Mouse (Mus musculus): ENCODE results near the gene Plekhh3.

Plekhh3 gene

GRCm38 (mm10) chr11:101170811-101171610 is at the start of gene Plekhh3:
Gene Plekhh3, minus strand, starts transcription at chr11:101171351.
- in situ Hi-C loops (cut with MboI, MseI) = no loop called here

DNA sequence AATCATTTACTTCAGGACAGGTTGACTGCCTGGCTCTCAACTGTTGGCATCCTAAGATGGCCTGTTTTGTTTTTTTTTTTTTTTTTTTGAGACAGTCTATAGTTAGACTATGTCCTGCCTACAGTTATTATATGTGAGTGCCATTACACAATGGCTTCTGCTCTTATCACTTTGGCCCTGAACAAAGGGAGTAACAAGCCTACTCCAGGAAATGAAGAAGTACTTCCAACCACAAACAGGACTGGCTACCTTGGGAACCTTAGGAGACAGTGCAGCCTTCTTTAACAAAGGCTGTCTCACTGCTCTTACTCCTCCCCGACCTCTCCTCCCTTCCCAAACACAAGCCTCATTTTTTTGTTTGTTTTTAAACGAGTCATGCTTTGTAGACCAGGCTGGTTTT is 49.7 kb upstream of the Plekhh3 start:
- in situ Hi-C loops (cut with MboI, MseI) = no loop called here

DNA sequence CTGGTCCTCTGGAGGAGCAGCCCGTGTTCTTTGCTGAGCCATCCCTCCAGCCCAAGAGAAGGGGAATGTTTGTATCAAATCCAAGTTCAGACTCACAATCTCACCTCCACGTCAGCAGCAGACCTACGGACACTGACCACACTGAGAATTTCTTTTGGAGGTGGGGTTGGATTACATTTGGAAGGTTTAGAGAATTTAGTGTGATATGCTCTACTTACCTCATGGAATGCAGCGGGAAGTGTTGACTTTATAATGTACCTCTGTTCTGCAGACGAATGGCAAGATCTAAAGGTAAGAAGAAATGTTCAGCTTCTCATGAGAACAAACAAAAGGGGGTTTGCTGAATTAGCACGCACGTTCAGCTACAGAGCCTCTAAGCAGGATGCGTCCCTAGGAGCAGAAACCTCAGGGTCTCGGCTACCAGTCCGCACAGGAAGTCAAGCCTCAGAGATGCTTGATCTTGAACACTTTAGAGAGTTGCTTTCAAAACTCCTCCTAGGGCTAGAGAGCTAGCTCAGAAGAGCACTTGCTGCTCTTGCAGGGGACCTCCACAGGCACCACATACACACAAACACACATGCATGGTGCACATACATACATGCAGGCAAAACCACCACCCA is 47.4 kb upstream of the Plekhh3 start:
- in situ Hi-C loops (cut with MboI, MseI) = no loop called here

- in situ Hi-C loops (cut with MboI, MseI) = no loop called here
Measured at GRCm38 (mm10) chr11:101216936-101217335, 45.8 kb upstream of the Plekhh3 start.

GRCm38 (mm10) chr11:101211970-101212369 is 40.8 kb upstream of the Plekhh3 start:
- in situ Hi-C loops (cut with MboI, MseI) = no loop called here

DNA sequence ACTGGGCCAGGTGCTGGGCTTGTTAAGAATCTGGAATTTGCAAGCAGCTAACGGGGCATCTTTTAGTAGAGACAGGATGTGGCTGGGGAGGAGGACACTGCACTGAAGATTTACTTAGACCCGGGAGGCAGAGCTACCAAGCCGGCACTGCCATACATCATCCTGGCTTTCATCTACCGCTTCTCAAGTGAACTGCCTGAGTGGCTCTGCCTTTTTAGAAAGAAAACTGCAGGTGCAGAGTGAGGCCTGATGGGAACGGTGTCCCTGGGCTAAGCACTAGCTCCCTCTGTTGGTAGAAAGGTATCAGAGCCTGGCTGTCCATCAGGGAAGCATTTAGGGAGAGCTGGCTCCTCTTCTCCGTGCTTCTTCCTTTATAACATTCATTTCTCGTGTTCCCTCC is 29.8 kb upstream of the Plekhh3 start:
- in situ Hi-C loops (cut with MboI, MseI) = loop anchor here (10.0 kb wide), 1 partner anchor 94 kb away; no protein-coding TSS in a partner anchor

GRCm38 (mm10) chr11:101199555-101199954 is 28.4 kb upstream of the Plekhh3 start:
- in situ Hi-C loops (cut with MboI, MseI) = no loop called here

- in situ Hi-C loops (cut with MboI, MseI) = no loop called here
Measured at GRCm38 (mm10) chr11:101196175-101196574, 25.0 kb upstream of the Plekhh3 start.

DNA sequence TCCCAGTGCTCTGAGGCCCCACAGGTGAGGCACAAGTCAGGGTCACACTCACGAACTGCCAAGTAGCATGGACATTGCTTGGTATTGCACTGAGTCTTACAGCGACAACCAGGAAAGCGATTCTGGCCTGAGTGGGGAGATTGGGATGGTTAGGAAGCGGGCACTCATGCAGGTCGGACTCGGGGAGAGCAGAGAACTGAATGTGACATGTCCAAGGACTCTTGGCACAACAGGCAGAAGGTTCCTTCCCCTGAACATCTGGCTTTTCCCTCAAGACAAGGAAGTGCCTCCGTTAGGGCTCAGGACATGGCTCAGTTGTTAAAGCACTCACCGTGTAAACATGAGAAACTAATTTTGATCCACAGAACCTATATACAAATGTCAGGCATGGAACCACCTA is 24.4 kb upstream of the Plekhh3 start:
- in situ Hi-C loops (cut with MboI, MseI) = no loop called here

GRCm38 (mm10) chr11:101195101-101195500 is 23.9 kb upstream of the Plekhh3 start:
- in situ Hi-C loops (cut with MboI, MseI) = no loop called here

- in situ Hi-C loops (cut with MboI, MseI) = no loop called here
Measured at GRCm38 (mm10) chr11:101194643-101195042, 23.5 kb upstream of the Plekhh3 start.

- in situ Hi-C loops (cut with MboI, MseI) = no loop called here
Measured at GRCm38 (mm10) chr11:101194137-101194536, 23.0 kb upstream of the Plekhh3 start.

DNA sequence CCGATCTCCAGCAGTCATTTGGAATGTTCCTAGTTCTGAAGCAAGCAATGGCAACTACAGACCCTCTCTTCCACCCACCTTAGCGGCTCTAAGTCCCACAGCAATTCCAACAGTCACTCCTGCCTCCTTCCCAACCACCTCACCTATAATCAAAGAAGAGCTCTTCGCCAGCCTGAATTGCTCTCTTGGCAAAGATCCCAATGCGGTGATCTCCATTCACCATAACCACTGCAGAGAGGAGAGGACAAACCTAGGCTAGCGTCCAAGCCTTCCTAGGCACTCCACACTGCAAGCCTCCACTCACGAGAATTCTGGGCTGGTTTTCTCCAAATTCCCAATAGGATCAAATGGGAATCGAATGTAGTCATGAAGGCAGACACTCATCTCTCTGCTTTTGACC is 21.9 kb upstream of the Plekhh3 start:
- in situ Hi-C loops (cut with MboI, MseI) = no loop called here

DNA sequence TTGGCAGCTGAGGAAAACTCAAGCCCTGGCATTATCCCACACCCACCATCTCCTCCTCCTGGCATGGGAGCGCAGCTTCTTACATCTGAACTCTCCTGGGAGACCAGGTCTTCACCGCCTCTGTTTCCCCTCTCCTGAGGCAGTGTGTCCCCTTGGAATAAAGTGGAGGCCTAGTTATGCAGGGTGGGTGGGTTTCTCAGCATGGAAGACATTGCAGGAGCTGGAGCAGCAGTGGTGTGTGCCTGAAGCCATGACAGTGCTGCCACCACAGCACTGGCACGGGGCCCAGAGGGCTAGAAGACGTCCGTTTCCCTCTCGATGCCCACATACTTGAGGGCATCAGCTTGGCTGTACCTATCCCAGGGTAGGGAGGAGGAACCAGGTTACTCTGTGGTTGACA is 21.5 kb upstream of the Plekhh3 start:
- in situ Hi-C loops (cut with MboI, MseI) = no loop called here

DNA sequence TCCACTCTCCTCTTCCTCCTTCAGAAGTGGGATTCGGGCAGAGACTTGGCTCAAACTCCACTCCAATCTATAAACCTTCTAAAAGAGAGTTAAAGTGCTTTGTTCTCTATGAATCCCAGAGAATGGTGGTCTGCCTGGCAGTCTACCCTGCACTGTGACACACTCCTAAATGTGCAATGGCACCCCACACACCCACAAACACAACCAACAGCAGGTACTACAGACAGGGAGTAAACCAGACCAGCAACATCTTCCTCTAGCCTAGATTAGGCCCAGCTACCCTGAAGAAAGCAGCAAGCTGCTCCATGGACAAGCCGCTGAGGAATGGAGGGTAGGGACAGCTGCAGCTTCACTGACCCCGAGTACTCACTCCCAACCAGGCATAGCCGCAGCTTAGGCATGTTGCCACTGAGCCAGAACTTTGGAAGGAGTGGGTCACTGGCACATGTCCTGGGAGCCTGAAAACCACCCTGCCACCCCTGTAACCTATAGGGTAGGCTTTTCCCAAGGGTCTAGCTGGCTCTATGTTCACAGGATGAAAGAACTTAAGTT is 20.8 kb upstream of the Plekhh3 start:
- in situ Hi-C loops (cut with MboI, MseI) = no loop called here

GRCm38 (mm10) chr11:101190913-101191907 is 20.1 kb upstream of the Plekhh3 start:
- in situ Hi-C loops (cut with MboI, MseI) = no loop called here

- in situ Hi-C loops (cut with MboI, MseI) = no loop called here
Measured at GRCm38 (mm10) chr11:101190181-101190912, 19.2 kb upstream of the Plekhh3 start.

DNA sequence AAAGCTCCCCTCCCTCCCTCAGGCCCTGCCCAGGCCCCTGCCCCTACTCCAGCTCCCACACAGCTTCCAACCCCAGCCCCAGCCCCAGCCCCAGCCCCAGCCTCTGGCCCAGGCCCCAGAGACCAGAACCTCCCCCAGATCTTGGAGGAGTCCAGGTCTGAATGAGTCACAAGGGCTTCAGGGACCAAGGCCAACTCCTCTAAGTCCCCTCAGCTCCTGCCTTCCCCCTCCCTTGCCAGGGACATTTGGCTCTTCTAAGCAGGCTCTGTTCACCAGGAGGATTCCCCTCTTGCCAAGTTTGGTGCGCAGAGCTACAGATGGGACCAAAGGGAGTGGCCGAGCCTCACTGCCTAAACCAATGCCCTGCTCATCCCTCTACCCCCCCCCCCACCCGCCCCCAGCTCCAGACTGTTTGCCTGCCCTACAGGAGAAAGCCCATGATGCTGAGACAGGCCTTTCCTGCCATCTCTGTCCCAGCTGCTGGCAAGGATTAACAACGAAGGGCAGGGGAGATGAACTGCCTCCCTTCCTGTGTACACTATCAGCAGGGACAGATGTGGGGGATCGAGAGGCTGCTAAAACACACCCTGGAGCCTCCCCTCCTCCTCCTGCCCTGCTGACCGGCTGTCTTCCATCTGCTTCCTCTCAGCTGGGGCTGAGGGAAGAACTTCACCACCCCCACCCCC is 18.5 kb upstream of the Plekhh3 start:
- in situ Hi-C loops (cut with MboI, MseI) = no loop called here

DNA sequence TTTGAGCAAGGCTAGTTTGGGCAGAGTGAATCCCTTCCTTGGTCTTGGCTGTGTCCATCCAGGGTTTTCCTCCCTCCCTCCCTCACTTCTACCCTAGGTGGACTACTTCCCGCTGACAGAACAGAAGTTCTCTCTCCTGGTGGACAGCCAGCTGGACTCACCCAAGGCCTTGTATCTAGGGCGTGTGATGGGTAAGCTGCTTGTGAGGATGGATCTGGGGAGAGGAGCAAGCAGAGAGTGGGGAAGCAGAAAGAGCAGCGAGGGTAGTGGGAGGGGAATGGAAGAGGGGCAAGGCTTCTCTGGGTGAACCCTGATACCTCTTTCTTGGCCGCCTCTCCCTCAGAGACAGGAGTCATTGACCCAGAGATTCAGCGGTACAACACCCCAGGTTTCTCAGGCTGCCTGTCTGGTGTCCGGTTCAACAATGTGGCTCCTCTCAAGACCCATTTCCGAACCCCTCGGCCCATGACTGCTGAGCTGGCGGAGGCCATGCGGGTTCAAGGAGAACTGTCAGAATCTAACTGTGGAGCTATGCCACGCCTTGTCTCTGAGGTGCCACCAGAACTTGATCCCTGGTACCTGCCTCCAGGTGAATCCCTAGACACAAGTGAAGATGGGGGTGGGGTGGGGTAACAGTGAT is 17.1 kb upstream of the Plekhh3 start:
- in situ Hi-C loops (cut with MboI, MseI) = no loop called here

DNA sequence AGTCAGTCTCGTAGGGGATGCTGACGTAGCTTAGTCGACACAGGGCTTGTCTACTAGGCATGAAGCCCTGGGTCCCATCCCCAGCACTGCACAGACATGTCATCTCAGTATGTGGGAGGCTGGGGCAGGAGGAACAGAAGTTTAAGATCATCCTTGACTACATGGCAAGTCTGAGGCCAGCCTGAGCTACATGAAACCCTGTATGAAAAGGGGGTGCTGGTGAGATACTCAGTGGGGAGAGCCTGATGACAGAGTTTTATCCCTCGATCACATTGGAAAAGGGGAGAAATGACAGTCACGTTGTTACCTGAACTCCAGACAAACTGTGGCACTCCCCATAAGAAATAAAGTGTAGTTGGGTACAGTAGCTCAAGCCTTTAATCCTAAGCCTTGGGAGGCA is 16.4 kb upstream of the Plekhh3 start:
- in situ Hi-C loops (cut with MboI, MseI) = no loop called here

Data from regulatory T cell (primary cell).